Mouse (Mus musculus): ENCODE measurements around the gene Samd9l. TPM values are rescaled to one million over a fixed set of nuclear protein-coding genes. Genes with fewer than 3 reads are reported as not detected.
A peak's percentile ranks its signal among the peaks of the same experiment; 100 is the strongest.
"Not testable (repeated sequence)": the region's sequence is repeated elsewhere in the genome, so short reads cannot be mapped to it uniquely, and the experiment has no call there.

Gene Samd9l
- polyA plus RNA-seq (2012; rRNA removed), result 3.0 and 4.2 TPM in 2 replicates

DNA sequence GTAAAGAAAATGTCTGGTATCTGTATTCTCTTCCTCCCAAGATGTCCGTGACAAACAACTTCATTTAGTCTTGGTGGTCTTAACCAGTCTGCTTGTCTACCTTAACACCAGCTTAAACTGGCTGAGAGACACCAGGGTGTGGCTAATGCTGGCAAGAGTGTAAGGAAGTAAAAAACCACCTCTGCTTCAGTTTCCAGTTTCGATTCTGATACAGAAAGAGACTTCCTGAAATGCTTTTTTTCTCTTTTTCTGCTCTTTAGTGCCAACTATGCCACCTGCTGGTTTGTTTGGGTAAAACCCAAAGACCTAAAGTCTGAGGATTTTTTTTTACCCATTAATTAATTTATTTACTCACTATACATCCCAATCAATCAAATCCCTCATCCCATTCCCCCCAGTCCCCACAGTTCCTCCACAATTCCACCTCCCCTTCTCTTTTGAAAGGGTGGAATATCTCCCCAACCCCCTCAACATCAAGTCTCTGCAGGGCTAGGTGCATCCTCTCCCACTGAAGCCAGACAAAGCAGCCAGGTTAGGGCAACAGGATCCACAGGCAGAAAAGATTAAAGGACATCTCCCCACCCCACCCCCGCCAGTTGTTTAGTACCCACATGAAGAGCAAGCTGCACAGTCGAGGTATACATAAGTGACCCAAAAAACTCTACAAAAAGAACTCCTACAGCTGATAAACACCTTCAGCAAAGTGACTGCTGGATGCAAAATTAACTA lies at the start of gene Samd9l:
Gene Samd9l, minus strand, starts transcription at position 233 of the 729 bp plus-strand sequence.
- WGBS, result 14% methylated on average over 4 of the region's 4 CpGs
- H3K36me3 ChIP-seq (ENCODE audit: control insufficient read depth, insufficient read depth, low read length); H3K4me3 ChIP-seq (ENCODE audit: control insufficient read depth, insufficient read depth, low read length); H3K4me1 ChIP-seq (replicated peaks; ENCODE audit: control insufficient read depth, insufficient read depth, low read length); H3K27ac ChIP-seq (ENCODE audit: control insufficient read depth, insufficient read depth, low read length); H3K27me3 ChIP-seq (ENCODE audit: control insufficient read depth, insufficient read depth, low read length): not testable (repeated sequence)
- DNase-seq, result peak; percentile 87

DNA sequence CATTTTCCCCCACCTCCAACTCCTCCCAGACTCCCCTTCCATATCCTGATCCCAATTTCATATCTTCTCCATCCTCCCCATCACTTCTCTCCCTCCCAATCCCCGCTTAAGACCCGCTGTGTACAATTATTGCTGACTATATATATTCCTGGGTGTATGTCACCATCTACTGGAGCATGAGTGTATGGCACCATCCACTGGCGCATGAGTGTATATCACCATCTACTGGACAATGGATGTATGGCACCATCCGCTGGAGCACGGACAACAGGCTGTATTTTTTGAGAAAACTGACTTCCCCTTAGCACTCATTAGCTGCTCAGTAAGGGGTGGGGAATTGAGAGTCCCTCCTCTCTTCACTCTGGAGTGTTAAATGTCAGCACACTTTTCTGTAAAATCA lies 48.0 kb upstream of the Samd9l start:
- Histone ChIP-seq H3K4me3 (ENCODE audit: control insufficient read depth, insufficient read depth, low read length) (no peak overlapping the region), H3K27ac (ENCODE audit: control insufficient read depth, insufficient read depth, low read length) (no peak overlapping the region), H3K36me3 (ENCODE audit: control insufficient read depth, insufficient read depth, low read length) (no peaks in the 10 kb centered on the region), H3K4me1 (replicated peaks; ENCODE audit: control insufficient read depth, insufficient read depth, low read length) (no peaks in the 10 kb centered on the region), H3K27me3 (ENCODE audit: control insufficient read depth, insufficient read depth, low read length) (no peaks in the 10 kb centered on the region)
- no peak for TF ChIP-seq CTCF (IDR thresholded peaks at IDR 0.05; ENCODE audit: borderline replicate concordance, control insufficient read depth, extremely low read depth, insufficient read depth, low read length, poor library complexity)
- no peak for TF ChIP-seq POLR2A (IDR thresholded peaks at IDR 0.05; ENCODE audit: control insufficient read depth, extremely low read depth, insufficient read depth, low read length, poor library complexity)
- peak; percentile 67 for DNase-seq
- 3% methylated on average over 5 of the region's 5 CpGs for WGBS

- H3K4me1 ChIP-seq (replicated peaks; ENCODE audit: control insufficient read depth, insufficient read depth, low read length), result no peaks in the 10 kb centered on the region
- no peaks in the 10 kb centered on the region for H3K36me3 ChIP-seq (ENCODE audit: control insufficient read depth, insufficient read depth, low read length)
- no peak overlapping the region for H3K27ac ChIP-seq (ENCODE audit: control insufficient read depth, insufficient read depth, low read length)
- TF ChIP-seq CTCF (IDR thresholded peaks at IDR 0.05; ENCODE audit: borderline replicate concordance, control insufficient read depth, extremely low read depth, insufficient read depth, low read length, poor library complexity) (no peak), POLR2A (IDR thresholded peaks at IDR 0.05; ENCODE audit: control insufficient read depth, extremely low read depth, insufficient read depth, low read length, poor library complexity) (no peak)
- DNase-seq, result no peak
- no peaks in the 10 kb centered on the region for H3K27me3 ChIP-seq (ENCODE audit: control insufficient read depth, insufficient read depth, low read length)
- no peak overlapping the region for H3K4me3 ChIP-seq (ENCODE audit: control insufficient read depth, insufficient read depth, low read length)
- 6% methylated on average over 1 of the region's 1 CpGs for WGBS
Observed at GRCm38 (mm10) chr6:3443905-3444304, 44.5 kb upstream of the Samd9l start.

DNA sequence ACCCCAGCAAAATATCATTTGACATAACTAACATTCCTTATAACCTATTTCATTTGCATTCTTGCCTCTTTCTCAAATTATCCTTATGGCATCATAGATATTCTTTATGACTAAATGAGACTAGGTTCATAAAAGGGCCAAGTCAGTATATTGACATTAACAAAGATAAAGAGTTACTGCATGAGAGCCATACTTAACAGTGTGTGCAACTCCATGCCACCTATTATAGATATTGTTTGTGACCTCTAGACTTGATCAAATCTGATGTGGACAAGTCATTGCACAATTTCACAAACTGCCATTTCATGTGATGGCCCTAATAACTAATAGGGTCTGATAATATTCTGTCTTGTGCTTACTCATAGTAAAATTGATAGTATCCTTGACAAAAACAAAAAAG lies 36.7 kb upstream of the Samd9l start:
- no peaks in the 10 kb centered on the region for H3K4me1 ChIP-seq (replicated peaks; ENCODE audit: control insufficient read depth, insufficient read depth, low read length)

GRCm38 (mm10) chr6:3430976-3431375 lies 31.6 kb upstream of the Samd9l start:
- not testable (repeated sequence) for H3K4me1 ChIP-seq (replicated peaks; ENCODE audit: control insufficient read depth, insufficient read depth, low read length); H3K4me3 ChIP-seq (ENCODE audit: control insufficient read depth, insufficient read depth, low read length); H3K27me3 ChIP-seq (ENCODE audit: control insufficient read depth, insufficient read depth, low read length); DNase-seq; H3K27ac ChIP-seq (ENCODE audit: control insufficient read depth, insufficient read depth, low read length); H3K36me3 ChIP-seq (ENCODE audit: control insufficient read depth, insufficient read depth, low read length)
- WGBS, result 93% methylated on average over 2 of the region's 2 CpGs

More for the DNA sequence above, 36.7 kb upstream of the Samd9l start:
- no peak for DNase-seq
- no peaks in the 10 kb centered on the region for H3K27me3 ChIP-seq (ENCODE audit: control insufficient read depth, insufficient read depth, low read length)
- TF ChIP-seq POLR2A (IDR thresholded peaks at IDR 0.05; ENCODE audit: control insufficient read depth, extremely low read depth, insufficient read depth, low read length, poor library complexity), result no peak
- TF ChIP-seq CTCF (IDR thresholded peaks at IDR 0.05; ENCODE audit: borderline replicate concordance, control insufficient read depth, extremely low read depth, insufficient read depth, low read length, poor library complexity), result no peak
- no peak overlapping the region for H3K4me3 ChIP-seq (ENCODE audit: control insufficient read depth, insufficient read depth, low read length)
- H3K36me3 ChIP-seq (ENCODE audit: control insufficient read depth, insufficient read depth, low read length), result no peaks in the 10 kb centered on the region
- no peak overlapping the region for H3K27ac ChIP-seq (ENCODE audit: control insufficient read depth, insufficient read depth, low read length)

DNA sequence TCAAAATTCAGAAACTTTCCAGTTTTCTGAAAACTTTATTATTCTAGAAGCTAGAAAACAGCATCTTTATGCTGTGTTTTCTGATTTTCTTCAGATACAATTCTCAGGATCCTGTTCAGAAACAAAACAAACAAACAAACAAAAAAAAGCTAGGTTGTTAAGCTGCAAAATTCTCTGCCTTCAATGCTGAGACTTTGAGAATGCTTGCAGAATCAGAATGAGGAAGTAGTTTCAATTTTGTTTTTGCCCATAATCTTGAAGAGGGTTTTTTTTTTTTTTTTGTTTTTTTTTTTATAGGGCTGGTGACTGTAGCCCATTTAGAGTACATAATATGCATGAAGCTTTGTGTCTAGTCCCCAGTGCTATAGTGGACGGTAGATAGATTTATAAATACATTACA lies 27.7 kb upstream of the Samd9l start:
- Histone ChIP-seq H3K27ac (ENCODE audit: control insufficient read depth, insufficient read depth, low read length) (no peak overlapping the region), H3K4me1 (replicated peaks; ENCODE audit: control insufficient read depth, insufficient read depth, low read length) (no peaks in the 10 kb centered on the region), H3K36me3 (ENCODE audit: control insufficient read depth, insufficient read depth, low read length) (no peaks in the 10 kb centered on the region), H3K4me3 (ENCODE audit: control insufficient read depth, insufficient read depth, low read length) (no peak overlapping the region), H3K27me3 (ENCODE audit: control insufficient read depth, insufficient read depth, low read length) (no peaks in the 10 kb centered on the region)
- 35% methylated on average over 1 of the region's 1 CpGs for WGBS
- no peak for TF ChIP-seq POLR2A (IDR thresholded peaks at IDR 0.05; ENCODE audit: control insufficient read depth, extremely low read depth, insufficient read depth, low read length, poor library complexity)
- TF ChIP-seq CTCF (IDR thresholded peaks at IDR 0.05; ENCODE audit: borderline replicate concordance, control insufficient read depth, extremely low read depth, insufficient read depth, low read length, poor library complexity), result no peak
- DNase-seq, result no peak

DNA sequence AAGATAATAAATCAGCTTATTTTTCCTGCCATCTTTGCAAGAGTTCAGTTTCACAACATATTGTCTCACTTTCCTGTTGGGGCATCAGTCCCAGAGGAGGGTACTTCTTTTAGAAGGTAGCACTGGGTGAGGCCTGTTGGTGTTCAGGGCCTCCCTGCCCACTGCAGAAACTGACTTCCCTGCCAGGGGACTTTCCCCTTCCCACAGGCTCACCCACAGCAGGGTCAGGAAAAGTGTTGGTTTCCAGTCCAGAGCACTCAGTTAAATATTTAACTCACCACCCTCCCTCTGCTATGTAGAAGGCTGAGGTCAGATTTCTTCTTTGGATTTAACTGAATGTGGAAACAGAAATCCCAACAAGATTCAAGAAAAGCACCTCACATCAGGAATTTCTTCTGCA lies 26.0 kb upstream of the Samd9l start:
- H3K36me3 ChIP-seq (ENCODE audit: control insufficient read depth, insufficient read depth, low read length); DNase-seq; H3K27ac ChIP-seq (ENCODE audit: control insufficient read depth, insufficient read depth, low read length); H3K27me3 ChIP-seq (ENCODE audit: control insufficient read depth, insufficient read depth, low read length); H3K4me1 ChIP-seq (replicated peaks; ENCODE audit: control insufficient read depth, insufficient read depth, low read length); H3K4me3 ChIP-seq (ENCODE audit: control insufficient read depth, insufficient read depth, low read length): not testable (repeated sequence)

DNA sequence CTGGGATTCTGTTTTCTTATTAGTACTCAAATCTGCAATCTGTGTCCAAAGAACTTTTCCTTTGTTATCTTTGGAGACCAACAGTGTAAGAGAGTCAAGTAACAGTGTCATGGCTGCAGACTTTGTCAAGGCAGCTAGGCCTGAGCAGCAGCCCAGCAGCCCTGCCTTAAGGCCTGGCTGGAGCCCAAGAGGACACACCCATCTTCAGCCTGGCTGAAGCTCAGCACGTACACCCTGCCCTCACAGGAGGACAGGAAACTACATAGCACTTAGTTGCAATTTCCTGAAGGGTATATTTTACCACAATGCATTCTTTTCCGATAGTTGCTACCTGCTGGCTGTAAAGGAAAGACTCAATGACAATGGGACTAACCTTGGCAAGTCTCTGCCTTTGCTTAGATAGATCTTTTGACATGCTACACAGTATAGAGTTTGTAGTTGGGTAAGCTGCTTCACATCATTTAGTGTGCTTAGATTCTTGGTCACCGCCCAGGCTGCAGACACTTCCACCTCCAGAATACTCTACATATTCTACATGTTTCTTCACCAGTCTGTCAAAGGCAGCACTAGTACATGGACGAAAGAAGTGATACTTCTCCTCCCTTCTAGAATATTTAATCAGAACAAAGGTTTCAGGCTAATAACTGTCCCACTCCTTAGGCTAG lies 25.4 kb upstream of the Samd9l start:
- not testable (repeated sequence) for H3K27me3 ChIP-seq (ENCODE audit: control insufficient read depth, insufficient read depth, low read length); H3K4me1 ChIP-seq (replicated peaks; ENCODE audit: control insufficient read depth, insufficient read depth, low read length); H3K4me3 ChIP-seq (ENCODE audit: control insufficient read depth, insufficient read depth, low read length); DNase-seq; H3K27ac ChIP-seq (ENCODE audit: control insufficient read depth, insufficient read depth, low read length); H3K36me3 ChIP-seq (ENCODE audit: control insufficient read depth, insufficient read depth, low read length)
- 8% methylated on average over 1 of the region's 4 CpGs for WGBS

GRCm38 (mm10) chr6:3397182-3397906 lies 2.0 kb downstream of the Samd9l start:
- H3K36me3 ChIP-seq (ENCODE audit: control insufficient read depth, insufficient read depth, low read length); H3K4me3 ChIP-seq (ENCODE audit: control insufficient read depth, insufficient read depth, low read length); DNase-seq; H3K4me1 ChIP-seq (replicated peaks; ENCODE audit: control insufficient read depth, insufficient read depth, low read length); H3K27ac ChIP-seq (ENCODE audit: control insufficient read depth, insufficient read depth, low read length); H3K27me3 ChIP-seq (ENCODE audit: control insufficient read depth, insufficient read depth, low read length): not testable (repeated sequence)
- 49% methylated on average over 6 of the region's 7 CpGs for WGBS
